Comparison of ENCODE assay signal across 9 mouse cellular contexts in the genomic region with DNA sequence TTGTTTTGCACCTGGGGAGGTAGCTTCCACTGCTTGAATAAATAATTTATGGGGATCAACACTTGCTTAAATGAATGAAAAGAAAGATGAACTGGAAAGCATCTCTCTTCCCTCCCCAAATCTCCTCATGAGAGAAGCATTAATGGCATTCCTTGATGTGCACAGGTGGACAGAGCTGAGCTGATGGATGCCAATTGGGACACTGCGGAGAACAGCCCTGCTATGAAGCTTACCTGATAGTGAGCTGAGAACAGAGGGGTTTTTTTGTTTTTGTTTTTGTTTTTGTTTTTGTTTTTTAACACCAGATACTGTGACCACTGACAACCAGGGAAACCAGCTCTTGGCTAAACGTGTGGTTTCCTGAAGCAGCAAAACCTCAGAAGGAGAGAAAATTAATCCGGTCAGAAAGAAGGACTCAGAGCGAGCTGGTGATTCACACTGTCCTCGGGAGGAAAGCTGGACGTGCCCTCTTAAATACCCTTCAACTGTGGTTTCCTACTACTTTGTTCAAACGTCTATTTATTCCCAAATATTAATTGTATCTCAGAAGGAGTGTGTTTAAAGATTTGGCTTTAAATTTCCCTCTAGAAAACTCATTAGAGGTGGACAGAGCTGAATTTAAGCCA.
DNase-seq lines count a peak whose midpoint lies in the region; ATAC-seq and TF ChIP-seq lines count a peak whose summit lies in the region.
"Had no signal": no experiment of that assay in that cellular context is flagged by ENCODE, and none has a peak within 500 bp of the region (broad histone marks: within the 10 kb centered on the region; RNA-seq: fewer than 3 reads in every experiment).

No protein-coding gene starts in this region.

- H3K9me3 ChIP-seq in heart, embryonic 16.5 days (replicated peaks; ENCODE audit: control insufficient read depth, low read length), result no peaks in the 10 kb centered on the region
- no peaks in the 10 kb centered on the region for H3K9me3 ChIP-seq in neural tube, embryonic 12.5 days
- no peaks in the 10 kb centered on the region for H3K9me3 ChIP-seq in neural tube, embryonic 15.5 days (replicated peaks)
- H3K9me3 ChIP-seq in intestine, postnatal 0 days (ENCODE audit: control insufficient read depth), result no peaks in the 10 kb centered on the region
- H3K9me3 ChIP-seq in stomach, postnatal 0 days (ENCODE audit: control insufficient read depth, low read length), result no peaks in the 10 kb centered on the region
- H3K9me3 ChIP-seq: hindbrain, embryonic 15.5 days had no signal

- WGBS in heart, embryonic 16.5 days, result 41% methylated on average over 7 of the region's 7 CpGs
- 39% methylated on average over 7 of the region's 7 CpGs for WGBS in neural tube, embryonic 12.5 days
- 43% methylated on average over 7 of the region's 7 CpGs for WGBS in neural tube, embryonic 15.5 days
- WGBS in intestine, postnatal 0 days, result 32% methylated on average over 7 of the region's 7 CpGs
- 22% methylated on average over 7 of the region's 7 CpGs for WGBS in stomach, postnatal 0 days

- no peak for DNase-seq in heart, postnatal 36 days
- no peak for DNase-seq in stomach, postnatal 0 days (ENCODE audit: low spot score)
- no peak for DNase-seq in testis, postnatal 14 days (ENCODE audit: low spot score)
- no peak for DNase-seq in c-Kit-positive CD71-positive TER-119-positive erythroid progenitor cells, embryonic 14.5 days (ENCODE audit: low spot score)

- no peak for TF ChIP-seq EP300 in stomach, postnatal 0 days (optimal IDR thresholded peaks at IDR 0.05)

- no peaks in the 10 kb centered on the region for H3K36me3 ChIP-seq in heart, embryonic 16.5 days (ENCODE audit: control insufficient read depth, insufficient read depth)
- no peaks in the 10 kb centered on the region for H3K36me3 ChIP-seq in neural tube, embryonic 12.5 days
- no peaks in the 10 kb centered on the region for H3K36me3 ChIP-seq in neural tube, embryonic 15.5 days
- no peaks in the 10 kb centered on the region for H3K36me3 ChIP-seq in intestine, postnatal 0 days (ENCODE audit: control insufficient read depth, insufficient read depth)
- H3K36me3 ChIP-seq in stomach, postnatal 0 days (ENCODE audit: control insufficient read depth, insufficient read depth, low read length), result no peaks in the 10 kb centered on the region
- H3K36me3 ChIP-seq: hindbrain, embryonic 15.5 days had no signal

- H3K27ac ChIP-seq in heart, embryonic 16.5 days (ENCODE audit: low read length), result no peak overlapping the region
- H3K27ac ChIP-seq in neural tube, embryonic 12.5 days, result no peak overlapping the region
- no peak overlapping the region for H3K27ac ChIP-seq in neural tube, embryonic 15.5 days (replicated peaks)
- no peak overlapping the region for H3K27ac ChIP-seq in intestine, postnatal 0 days (ENCODE audit: low read depth, low read length)
- no peak overlapping the region for H3K27ac ChIP-seq in stomach, postnatal 0 days (replicated peaks)
- H3K27ac ChIP-seq: hindbrain, embryonic 15.5 days had no signal

- no peak for ATAC-seq in heart, embryonic 16.5 days (replicated peaks; ENCODE audit: extremely low read depth, insufficient read depth, low FRiP score)
- ATAC-seq in neural tube, embryonic 12.5 days (ENCODE audit: low FRiP score, low read depth), result no peak
- no peak for ATAC-seq in neural tube, embryonic 15.5 days (ENCODE audit: low FRiP score)
- no peak for ATAC-seq in intestine, postnatal 0 days
- no peak for ATAC-seq in stomach, postnatal 0 days (ENCODE audit: low FRiP score, low TSS enrichment)

- peak overlapping the region; percentile 47; the same call in 1 of the 2 replicates for H3K4me2 ChIP-seq in heart, embryonic 16.5 days (ENCODE audit: low read depth, low read length)
- H3K4me2 ChIP-seq in neural tube, embryonic 12.5 days (replicated peaks), result peak overlapping the region; percentile 24; the same call in 1 of the 2 replicates
- H3K4me2 ChIP-seq in neural tube, embryonic 15.5 days, result no peak overlapping the region
- peak overlapping the region; percentile 37 for H3K4me2 ChIP-seq in intestine, postnatal 0 days (replicated peaks; ENCODE audit: low read depth)
- H3K4me2 ChIP-seq in stomach, postnatal 0 days (replicated peaks; ENCODE audit: low read depth), result peak overlapping the region; percentile 18; the same call in 1 of the 2 replicates
- H3K4me2 ChIP-seq: hindbrain, embryonic 15.5 days had no signal

- intact Hi-C loops in heart, postnatal 36 days (cut with DNase I), result no loop called here

- H3K27me3 ChIP-seq in heart, embryonic 16.5 days (ENCODE audit: control insufficient read depth, insufficient read depth, low read length), result no peaks in the 10 kb centered on the region
- no peaks in the 10 kb centered on the region for H3K27me3 ChIP-seq in neural tube, embryonic 12.5 days (replicated peaks)
- no peaks in the 10 kb centered on the region for H3K27me3 ChIP-seq in neural tube, embryonic 15.5 days (replicated peaks)
- H3K27me3 ChIP-seq in intestine, postnatal 0 days (replicated peaks; ENCODE audit: control insufficient read depth, insufficient read depth, low read length), result no peaks in the 10 kb centered on the region
- H3K27me3 ChIP-seq in stomach, postnatal 0 days (ENCODE audit: control insufficient read depth, insufficient read depth, low read length), result no peaks in the 10 kb centered on the region
- H3K27me3 ChIP-seq: hindbrain, embryonic 15.5 days had no signal

- TF ChIP-seq CTCF in intestine, postnatal 0 days (IDR thresholded peaks at IDR 0.05; ENCODE audit: low read depth), result no peak
- no peak for TF ChIP-seq CTCF in stomach, postnatal 0 days (IDR thresholded peaks at IDR 0.05; ENCODE audit: low read depth)

- H3K4me3 ChIP-seq in heart, embryonic 16.5 days (ENCODE audit: low read length), result no peak overlapping the region; the same call in 1 of the 2 replicates
- no peak overlapping the region for H3K4me3 ChIP-seq in neural tube, embryonic 12.5 days
- no peak overlapping the region for H3K4me3 ChIP-seq in neural tube, embryonic 15.5 days (replicated peaks)
- no peak overlapping the region for H3K4me3 ChIP-seq in intestine, postnatal 0 days (ENCODE audit: low read depth, low read length)
- H3K4me3 ChIP-seq in stomach, postnatal 0 days (ENCODE audit: low read depth, low read length), result no peak overlapping the region
- H3K4me3 ChIP-seq: hindbrain, embryonic 15.5 days had no signal

- H3K4me1 ChIP-seq in heart, embryonic 16.5 days (ENCODE audit: control insufficient read depth, insufficient read depth, low read length), result peaks cover 6% of the 10 kb centered on the region; the same call in 1 of the 2 replicates
- H3K4me1 ChIP-seq in neural tube, embryonic 12.5 days, result peaks cover 8% of the 10 kb centered on the region
- no peaks in the 10 kb centered on the region for H3K4me1 ChIP-seq in neural tube, embryonic 15.5 days
- peaks cover 5% of the 10 kb centered on the region for H3K4me1 ChIP-seq in intestine, postnatal 0 days (replicated peaks; ENCODE audit: control insufficient read depth, insufficient read depth, low read length)
- H3K4me1 ChIP-seq in stomach, postnatal 0 days (replicated peaks; ENCODE audit: control insufficient read depth, insufficient read depth), result no peaks in the 10 kb centered on the region
- H3K4me1 ChIP-seq: hindbrain, embryonic 15.5 days had no signal

- H3K9ac ChIP-seq in heart, embryonic 16.5 days (ENCODE audit: low read length), result no peak overlapping the region
- no peak overlapping the region for H3K9ac ChIP-seq in neural tube, embryonic 12.5 days
- no peak overlapping the region for H3K9ac ChIP-seq in neural tube, embryonic 15.5 days (replicated peaks)
- H3K9ac ChIP-seq in intestine, postnatal 0 days (ENCODE audit: low read depth, low read length), result no peak overlapping the region
- no peak overlapping the region for H3K9ac ChIP-seq in stomach, postnatal 0 days (ENCODE audit: low read length)
- H3K9ac ChIP-seq: hindbrain, embryonic 15.5 days had no signal
